Mouse (Mus musculus): Measurements from ENCODE around the gene Pced1a. TPM values are rescaled to one million over a fixed set of nuclear protein-coding genes. Genes with fewer than 3 reads are reported as not detected.

Gene Pced1a
- total and polyA plus RNA-seq, 3 experiments = 6.5 to 13.7 TPM; not detected in 1

DNA sequence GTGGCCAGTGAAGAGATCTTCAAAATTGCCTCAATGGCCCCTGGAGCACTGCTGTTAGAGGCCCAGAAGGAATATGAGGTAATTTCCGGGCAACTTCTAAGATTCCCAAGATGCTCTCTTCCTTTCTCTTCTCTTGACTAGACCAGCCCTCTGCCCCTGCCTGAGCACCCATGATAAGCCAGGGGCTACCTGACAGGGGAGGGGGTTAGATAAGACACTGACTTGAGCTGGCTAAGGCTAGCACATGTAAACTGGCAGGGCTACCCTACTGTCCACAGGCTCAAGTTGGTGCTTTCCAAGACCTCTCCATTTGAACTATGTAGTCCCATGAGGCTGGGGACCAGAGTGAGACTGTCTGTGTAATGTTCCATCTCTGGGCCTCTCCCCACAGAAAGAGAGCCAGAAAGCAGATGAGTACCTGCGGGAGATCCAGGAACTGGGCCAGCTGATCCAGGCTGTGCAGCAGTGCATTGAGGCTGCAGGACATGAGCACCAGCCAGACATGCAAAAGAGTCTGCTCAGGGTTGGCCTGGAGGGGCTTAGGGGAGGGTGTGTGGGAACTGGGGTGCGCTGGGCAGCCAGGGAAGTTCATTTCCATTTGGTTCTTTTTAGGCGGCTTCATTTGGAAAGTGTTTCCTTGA lies 15.5 kb upstream of the Pced1a start:
- Histone ChIP-seq H3K4me3 (ENCODE audit: control insufficient read depth in 1 of 2, insufficient read depth in 1 of 2, low read depth in 2 of 2, low read length in 2 of 2) (no peak overlapping the region), H3K9ac (ENCODE audit: control insufficient read depth, low read depth, low read length, poor library complexity, severe bottlenecking) (no peak overlapping the region), H3K4me1 (ENCODE audit: control insufficient read depth in 1 of 2, insufficient read depth in 2 of 2, low read length in 2 of 2) (no peaks in the 10 kb centered on the region), H3K36me3 (ENCODE audit: control insufficient read depth in 1 of 2, insufficient read depth in 2 of 2, low read length in 2 of 2) (peaks cover 0 to 21% of the 10 kb centered on the region in 2 experiments; a peak in 2 of 4 replicates), H3K27me3 (ENCODE audit: control insufficient read depth in 1 of 2, insufficient read depth in 2 of 2, low read length in 2 of 2) (no peaks in the 10 kb centered on the region), H3K27ac (ENCODE audit: control insufficient read depth, low read depth, low read length) (no peak overlapping the region), H3K79me2 (ENCODE audit: control insufficient read depth, insufficient read depth, low read length, poor library complexity) (peaks cover 2% of the 10 kb centered on the region; the same call in 1 of the 2 replicates), H3K9me3 (replicated peaks; ENCODE audit: insufficient read depth, low read length) (no peaks in the 10 kb centered on the region)
- TF ChIP-seq MYB (IDR thresholded peaks at IDR 0.05; ENCODE audit: low read depth, low read length) (no peak), MEF2A (IDR thresholded peaks at IDR 0.05; ENCODE audit: extremely low read depth, insufficient replicate concordance, low read depth, low read length, poor library complexity, severe bottlenecking) (no peak), E2F4 (IDR thresholded peaks at IDR 0.05; ENCODE audit: borderline replicate concordance, low read depth, low read length) (no peak), SMC3 (IDR thresholded peaks at IDR 0.05; ENCODE audit: low read depth, low read length) (no peak), MAFK (IDR thresholded peaks at IDR 0.05; ENCODE audit: borderline replicate concordance, low read depth, low read length) (no peak), KAT2A (conservative IDR thresholded peaks at IDR 0.05; ENCODE audit: low read depth, low read length) (no peak), MYC (IDR thresholded peaks at IDR 0.05; ENCODE audit: low read depth, low read length) (no peak), TBP (IDR thresholded peaks at IDR 0.05; ENCODE audit: low read depth, low read length) (no peak), TCF12 (IDR thresholded peaks at IDR 0.05; ENCODE audit: low read depth, low read length) (no peak), POLR2A (IDR thresholded peaks at IDR 0.05; ENCODE audit: control insufficient read depth in 1 of 2, insufficient read depth in 1 of 2, low read depth in 1 of 2, low read length in 2 of 2, poor library complexity in 1 of 2) (no peak), GABPA (IDR thresholded peaks at IDR 0.05; ENCODE audit: low read depth, low read length) (no peak), MXI1 (IDR thresholded peaks at IDR 0.05; ENCODE audit: low read depth, low read length) (no peak), SIN3A (IDR thresholded peaks at IDR 0.05; ENCODE audit: low read length) (no peak), MAX (IDR thresholded peaks at IDR 0.05; ENCODE audit: low read length) (no peak), ETS1 (IDR thresholded peaks at IDR 0.05; ENCODE audit: low read depth, low read length) (no peak), HCFC1 (IDR thresholded peaks at IDR 0.05; ENCODE audit: low read depth, low read length) (no peak)
- DNase-seq (ENCODE audit: low read depth, low spot score) = no peak

GRCm38 (mm10) chr2:130438861-130439260 lies 14.4 kb upstream of the Pced1a start:
- no peak for DNase-seq (ENCODE audit: low read depth, low spot score)
- Histone ChIP-seq H3K27me3 (ENCODE audit: control insufficient read depth in 1 of 2, insufficient read depth in 2 of 2, low read length in 2 of 2) (no peaks in the 10 kb centered on the region), H3K9me3 (replicated peaks; ENCODE audit: insufficient read depth, low read length) (no peaks in the 10 kb centered on the region), H3K36me3 (ENCODE audit: control insufficient read depth in 1 of 2, insufficient read depth in 2 of 2, low read length in 2 of 2) (peaks cover 0 to 19% of the 10 kb centered on the region in 2 experiments; a peak in 2 of 4 replicates), H3K4me1 (ENCODE audit: control insufficient read depth in 1 of 2, insufficient read depth in 2 of 2, low read length in 2 of 2) (no peaks in the 10 kb centered on the region), H3K4me3 (ENCODE audit: control insufficient read depth in 1 of 2, insufficient read depth in 1 of 2, low read depth in 2 of 2, low read length in 2 of 2) (no peak overlapping the region), H3K9ac (ENCODE audit: control insufficient read depth, low read depth, low read length, poor library complexity, severe bottlenecking) (no peak overlapping the region), H3K27ac (ENCODE audit: control insufficient read depth, low read depth, low read length) (no peak overlapping the region), H3K79me2 (ENCODE audit: control insufficient read depth, insufficient read depth, low read length, poor library complexity) (peaks cover 8% of the 10 kb centered on the region; the same call in 1 of the 2 replicates)
- TF ChIP-seq E2F4 (IDR thresholded peaks at IDR 0.05; ENCODE audit: borderline replicate concordance, low read depth, low read length) (no peak), HCFC1 (IDR thresholded peaks at IDR 0.05; ENCODE audit: low read depth, low read length) (no peak), TBP (IDR thresholded peaks at IDR 0.05; ENCODE audit: low read depth, low read length) (no peak), MYC (IDR thresholded peaks at IDR 0.05; ENCODE audit: low read depth, low read length) (no peak), TCF12 (IDR thresholded peaks at IDR 0.05; ENCODE audit: low read depth, low read length) (no peak), MEF2A (IDR thresholded peaks at IDR 0.05; ENCODE audit: extremely low read depth, insufficient replicate concordance, low read depth, low read length, poor library complexity, severe bottlenecking) (no peak), ZC3H11A (IDR thresholded peaks at IDR 0.05; ENCODE audit: low read depth, low read length) (no peak), BHLHE40 (IDR thresholded peaks at IDR 0.05; ENCODE audit: borderline replicate concordance, low read depth, low read length) (no peak), POLR2AphosphoS5 (IDR thresholded peaks at IDR 0.05; ENCODE audit: borderline replicate concordance, low read depth, low read length) (no peak)
